Mouse (Mus musculus): ENCODE data around the gene Cep290.

DNA sequence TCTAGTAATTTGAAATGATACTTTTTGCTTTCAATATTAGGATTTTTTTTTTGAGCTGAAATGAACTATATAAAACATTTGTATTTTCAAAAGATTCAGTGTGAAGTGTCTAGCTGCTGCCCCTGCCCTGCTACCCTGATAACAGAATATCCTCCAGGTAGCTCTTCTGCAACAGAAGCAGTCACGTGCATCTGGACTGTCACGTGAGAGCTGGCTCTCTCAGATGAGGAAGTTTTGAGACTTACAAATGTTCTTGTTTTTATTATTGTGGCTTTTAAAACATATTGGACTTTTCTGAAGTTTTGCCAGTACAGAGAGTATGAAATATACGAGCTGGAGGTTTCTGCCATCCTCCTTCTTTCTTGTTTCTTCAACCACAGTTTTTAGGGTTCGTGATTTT is 34.3 kb downstream of the Cep290 start:
- TF ChIP-seq TCF12 (IDR thresholded peaks at IDR 0.05; ENCODE audit: low read depth, low read length) (no peak), KAT2A (IDR thresholded peaks at IDR 0.05; ENCODE audit: insufficient replicate concordance, low read length) (no peak), USF1 (IDR thresholded peaks at IDR 0.05; ENCODE audit: low read depth, low read length) (no peak), ZNF384 (IDR thresholded peaks at IDR 0.05; ENCODE audit: low read depth, low read length) (no peak)
